Mouse (Mus musculus) E14TG2a.4 (cell line): ENCODE results near the gene Casq2.

ENCODE experiments used
- H3K27me3 ChIP-seq: 2 replicates; pipeline ENCODE4 v1.6.1; 2014; ENCODE audit warnings: low read length, control low read depth; ENCODE audit not compliant: insufficient read depth
- H3K36me3 ChIP-seq: 2 replicates; pipeline ENCODE4 v1.6.1; 2014; ENCODE audit warnings: low read length, control low read depth; ENCODE audit not compliant: insufficient read depth
- H3K4me1 ChIP-seq: replicated peaks from 2 replicates; pipeline ENCODE4 v1.6.1; 2014; ENCODE audit warnings: low read depth, low read length, control low read depth
- H3K4me3 ChIP-seq: replicated peaks from 2 replicates; pipeline ENCODE4 v1.5.1; 2014; ENCODE audit warnings: mild to moderate bottlenecking, low read length
- H3K9me3 ChIP-seq: 2 replicates; pipeline ENCODE4 v1.6.1; 2014; ENCODE audit warnings: low read length, control low read depth
- CTCF ChIP-seq: conservative IDR thresholded peaks from 2 replicates; pipeline ENCODE4 v1.5.1; 2014; ENCODE audit warnings: low read length
- NANOG ChIP-seq: IDR thresholded peaks from 2 replicates; pipeline ENCODE4 v1.6.1; 2014; ENCODE audit warnings: borderline replicate concordance, low read length, mixed read lengths
- POU5F1 ChIP-seq: IDR thresholded peaks from 2 replicates; pipeline ENCODE4 v1.6.1; 2014; ENCODE audit warnings: low read length, borderline replicate concordance

Gene Casq2

DNA sequence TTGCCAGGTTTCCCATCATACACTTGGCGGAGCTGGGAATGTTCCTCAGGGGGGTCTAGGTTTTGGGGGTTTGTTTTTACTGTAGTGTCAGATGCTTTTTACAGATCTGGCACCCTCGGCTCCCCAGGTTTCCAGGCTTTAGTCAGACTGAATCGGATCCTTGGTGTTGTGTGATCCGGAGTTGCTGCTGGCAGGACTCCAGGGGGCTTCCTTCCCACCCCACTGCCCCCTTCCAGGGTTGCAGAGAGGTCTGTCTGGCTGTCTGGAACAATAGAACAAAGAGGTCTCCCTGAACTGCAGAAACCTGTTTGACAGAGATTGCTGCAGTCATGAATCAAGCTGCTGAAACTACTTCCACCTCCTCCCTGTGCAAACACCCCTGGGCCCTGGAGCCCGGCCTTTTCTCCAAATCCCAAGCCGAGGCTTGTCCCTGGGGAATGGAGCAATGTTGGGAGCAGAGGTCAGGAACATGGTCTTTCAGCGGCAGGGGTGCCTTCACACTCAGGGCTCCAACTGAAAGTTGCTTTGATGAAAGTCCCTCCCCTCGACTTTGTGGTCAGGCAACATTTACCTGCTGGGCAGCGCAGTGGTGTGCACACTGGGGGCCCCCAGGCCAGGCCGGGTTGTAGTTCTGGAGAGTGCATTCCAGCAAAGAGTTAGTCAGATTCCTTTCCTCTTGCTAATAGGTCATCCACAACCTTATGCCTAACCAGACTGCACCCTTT, 49.3 kb downstream of the Casq2 start:
- 0 out of 2 replicates have a peak, but pooled peaks cover 3% of the 10 kb centered on the region for H3K27me3 ChIP-seq
- H3K9me3 ChIP-seq = no peaks in the 10 kb centered on the region
- no peaks in the 10 kb centered on the region for H3K36me3 ChIP-seq
- H3K4me3 ChIP-seq = no peak overlapping the region
- TF ChIP-seq NANOG = no peak
- TF ChIP-seq CTCF = no peak
- no peak for TF ChIP-seq POU5F1
- H3K4me1 ChIP-seq = peaks cover 26% of the 10 kb centered on the region

DNA sequence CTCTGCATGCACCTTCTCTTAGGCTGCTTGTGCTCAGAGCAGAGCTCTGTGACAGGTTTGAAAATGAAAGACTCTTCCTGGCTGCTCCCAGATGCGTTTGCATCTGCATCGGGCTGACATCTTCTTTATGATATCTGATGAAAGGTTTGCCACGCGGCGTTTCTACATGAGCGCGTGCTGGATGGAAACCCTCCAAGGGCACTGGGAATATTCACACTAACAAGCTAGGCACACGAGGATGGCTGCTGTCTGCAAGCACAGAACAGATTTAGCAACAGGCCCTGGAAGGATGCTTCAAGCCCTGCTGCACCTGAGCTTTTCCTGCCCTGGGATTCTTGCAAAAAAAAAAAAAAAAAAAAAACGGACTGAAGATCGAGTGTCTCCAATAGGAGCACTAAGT, 50.9 kb downstream of the Casq2 start:
- Histone ChIP-seq H3K4me3 (no peak overlapping the region), H3K27me3 (0 out of 2 replicates have a peak, but pooled peaks cover 3% of the 10 kb centered on the region), H3K9me3 (no peaks in the 10 kb centered on the region), H3K4me1 (peaks cover 33% of the 10 kb centered on the region), H3K36me3 (no peaks in the 10 kb centered on the region)
- TF ChIP-seq POU5F1 (no peak), CTCF (no peak), NANOG (no peak)

DNA sequence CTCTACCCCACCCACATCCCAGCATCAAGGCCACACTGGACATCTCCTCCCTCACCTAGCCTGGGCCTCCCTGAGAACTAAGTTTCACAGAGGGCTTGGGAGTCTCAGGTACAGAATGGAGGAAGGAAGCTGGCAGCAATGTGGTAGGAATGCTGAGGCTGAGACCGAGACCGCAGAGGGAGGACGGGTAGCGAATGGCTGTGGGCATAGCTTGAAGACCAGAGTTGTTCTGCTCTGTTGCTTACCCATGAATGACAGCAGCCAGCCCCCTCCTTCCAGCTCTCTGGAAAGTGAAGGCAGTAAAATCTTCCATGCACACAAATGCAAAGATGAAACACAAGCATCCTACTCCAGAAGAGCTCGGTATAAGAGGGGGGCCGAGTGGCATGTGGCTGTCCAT, 52.7 kb downstream of the Casq2 start:
- no peaks in the 10 kb centered on the region for H3K9me3 ChIP-seq
- no peak overlapping the region for H3K4me3 ChIP-seq
- H3K36me3 ChIP-seq = no peaks in the 10 kb centered on the region
- peaks cover 33% of the 10 kb centered on the region for H3K4me1 ChIP-seq
- 0 out of 2 replicates have a peak, but pooled peaks cover 3% of the 10 kb centered on the region for H3K27me3 ChIP-seq
- TF ChIP-seq POU5F1 = no peak
- TF ChIP-seq NANOG = no peak
- TF ChIP-seq CTCF = no peak

DNA sequence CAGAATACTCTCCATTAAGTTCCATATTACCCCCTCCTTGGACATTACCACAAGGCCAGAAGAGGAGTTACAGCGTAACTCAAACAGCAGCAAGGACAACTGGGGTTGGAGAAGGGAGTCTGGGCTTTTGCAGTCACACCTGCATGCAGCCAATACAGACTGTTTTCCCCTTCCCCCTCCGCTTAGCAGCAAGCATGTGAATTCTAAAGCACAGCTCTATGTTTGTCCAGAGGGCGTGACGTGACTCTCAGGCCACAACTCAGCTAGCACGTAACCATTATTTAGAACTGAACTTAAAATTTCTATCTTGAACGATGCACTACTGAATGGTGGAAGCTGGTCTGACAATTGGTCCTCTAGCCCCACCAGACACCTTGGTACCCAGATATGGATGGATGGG, 54.4 kb downstream of the Casq2 start:
- Histone ChIP-seq H3K4me1 (peaks cover 31% of the 10 kb centered on the region), H3K27me3 (0 out of 2 replicates have a peak, but pooled peaks cover 3% of the 10 kb centered on the region), H3K9me3 (no peaks in the 10 kb centered on the region), H3K4me3 (no peak overlapping the region), H3K36me3 (no peaks in the 10 kb centered on the region)
- TF ChIP-seq CTCF (no peak), POU5F1 (no peak), NANOG (no peak)

DNA sequence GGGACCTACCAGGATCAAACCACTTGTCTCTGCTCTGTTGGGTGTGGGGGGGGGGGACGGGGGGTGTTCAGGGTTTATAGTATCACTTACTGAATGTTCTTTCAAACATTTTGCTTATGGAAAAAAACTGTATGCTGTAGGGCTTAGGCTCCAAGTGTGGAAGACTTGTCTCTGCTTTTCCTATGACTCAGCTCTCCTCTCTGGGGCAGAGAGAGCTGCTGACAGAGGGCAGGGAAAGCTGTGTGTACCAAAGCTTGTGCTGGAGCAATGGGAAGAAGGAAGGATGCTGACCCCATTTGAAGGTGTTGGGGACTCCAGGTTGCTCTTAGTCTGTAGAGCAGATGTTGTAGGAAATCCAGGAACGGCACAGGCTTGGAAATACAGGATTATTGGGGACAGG, 55.2 kb downstream of the Casq2 start:
- Histone ChIP-seq H3K4me1 (peaks cover 31% of the 10 kb centered on the region), H3K4me3 (no peak overlapping the region), H3K9me3 (no peaks in the 10 kb centered on the region), H3K27me3 (0 out of 2 replicates have a peak, but pooled peaks cover 3% of the 10 kb centered on the region), H3K36me3 (no peaks in the 10 kb centered on the region)
- no peak for TF ChIP-seq NANOG
- no peak for TF ChIP-seq POU5F1
- TF ChIP-seq CTCF = no peak

DNA sequence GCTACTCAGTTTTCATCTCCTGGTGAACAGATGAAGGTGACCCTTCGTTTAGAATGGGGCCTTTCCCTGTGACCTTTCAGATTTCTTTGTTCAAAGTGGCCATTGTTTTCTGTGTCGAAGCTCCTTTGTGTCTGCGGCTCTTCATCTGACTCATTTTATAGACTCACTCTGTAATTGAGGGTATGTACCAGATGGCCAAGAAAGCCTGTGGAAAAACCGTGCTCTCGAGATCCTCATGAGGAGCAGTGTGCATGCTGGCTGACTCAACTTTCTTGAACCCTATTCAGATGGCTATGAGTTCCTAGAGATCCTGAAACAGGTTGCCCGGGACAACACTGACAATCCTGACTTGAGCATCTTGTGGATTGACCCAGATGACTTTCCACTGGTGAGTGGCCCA, 55.7 kb downstream of the Casq2 start:
- Histone ChIP-seq H3K4me3 (no peak overlapping the region), H3K4me1 (peaks cover 31% of the 10 kb centered on the region), H3K27me3 (0 out of 2 replicates have a peak, but pooled peaks cover 3% of the 10 kb centered on the region), H3K36me3 (no peaks in the 10 kb centered on the region), H3K9me3 (no peaks in the 10 kb centered on the region)
- TF ChIP-seq POU5F1 (no peak), NANOG (no peak), CTCF (no peak)

DNA sequence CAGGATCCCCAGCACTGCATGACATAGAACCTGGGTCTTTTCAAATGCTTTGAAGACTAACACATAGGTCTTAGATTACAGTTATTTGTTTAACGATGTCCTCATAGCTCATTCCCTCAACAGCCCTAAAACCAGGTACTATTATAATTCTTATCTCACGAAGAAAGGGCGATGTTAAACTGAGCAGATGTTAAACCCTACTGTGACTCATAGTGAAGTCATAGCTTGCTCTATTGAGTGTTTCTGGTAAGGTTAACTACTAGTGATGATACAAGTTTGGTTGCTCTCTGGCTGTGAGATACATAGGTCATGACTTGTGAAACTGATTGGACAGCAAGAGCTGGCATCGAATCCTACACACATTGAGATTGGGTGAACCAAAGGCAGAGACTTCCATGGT, 56.7 kb downstream of the Casq2 start:
- Histone ChIP-seq H3K4me3 (no peak overlapping the region), H3K9me3 (no peaks in the 10 kb centered on the region), H3K4me1 (peaks cover 27% of the 10 kb centered on the region), H3K27me3 (0 out of 2 replicates have a peak, but pooled peaks cover 1% of the 10 kb centered on the region), H3K36me3 (no peaks in the 10 kb centered on the region)
- TF ChIP-seq POU5F1 (no peak), CTCF (no peak), NANOG (no peak)

DNA sequence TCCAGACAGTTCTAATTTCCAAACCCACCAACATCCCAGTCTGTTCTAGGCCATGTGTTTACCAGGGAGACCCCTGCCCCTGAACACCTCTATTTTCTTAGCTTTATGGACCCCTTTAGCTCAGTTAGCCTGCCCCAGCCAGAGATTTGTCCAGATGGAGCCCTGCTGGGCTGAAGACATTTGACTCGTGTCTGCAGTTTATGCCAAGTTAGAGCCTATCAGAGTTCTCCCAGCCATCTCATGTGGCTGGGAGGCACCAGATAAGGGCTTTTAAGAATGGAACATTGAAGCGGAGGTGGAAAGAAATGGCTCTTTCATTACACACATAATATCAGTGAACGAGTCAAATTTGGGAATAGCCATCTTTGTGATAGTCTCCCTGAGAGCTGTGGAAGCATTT, 57.3 kb downstream of the Casq2 start:
- no peaks in the 10 kb centered on the region for H3K36me3 ChIP-seq

DNA sequence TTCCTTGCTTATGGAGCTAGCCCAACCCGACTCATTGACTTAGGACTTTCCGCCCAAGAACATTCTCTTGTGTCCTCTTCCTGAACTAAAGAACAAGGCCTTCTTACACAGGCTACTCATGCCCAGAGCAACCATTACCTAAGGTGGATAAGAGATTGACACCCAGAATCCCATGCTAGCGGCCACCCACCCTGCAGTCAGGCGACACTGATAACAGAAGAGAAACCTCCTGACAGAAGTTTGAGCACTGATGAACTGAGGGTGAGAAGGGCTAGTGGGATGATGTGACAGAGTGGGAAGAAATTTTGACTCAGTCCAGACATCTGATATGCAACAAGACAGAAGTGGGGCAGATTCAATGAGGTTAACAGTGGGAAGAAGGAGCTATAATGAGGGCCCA, 58.2 kb downstream of the Casq2 start:
- TF ChIP-seq CTCF (no peak), POU5F1 (no peak), NANOG (no peak)
- H3K9me3 ChIP-seq = no peaks in the 10 kb centered on the region
- H3K4me3 ChIP-seq = no peak overlapping the region
- H3K27me3 ChIP-seq = no peaks in the 10 kb centered on the region
- no peaks in the 10 kb centered on the region for H3K36me3 ChIP-seq
- H3K4me1 ChIP-seq = peaks cover 25% of the 10 kb centered on the region

More for the DNA sequence above, 57.3 kb downstream of the Casq2 start:
- Histone ChIP-seq H3K27me3 (no peaks in the 10 kb centered on the region), H3K4me1 (peaks cover 25% of the 10 kb centered on the region), H3K4me3 (no peak overlapping the region), H3K9me3 (no peaks in the 10 kb centered on the region)
- TF ChIP-seq CTCF = no peak
- no peak for TF ChIP-seq NANOG
- no peak for TF ChIP-seq POU5F1
